Comparison of ENCODE assay signal across 18 mouse cellular contexts in the genomic region with DNA sequence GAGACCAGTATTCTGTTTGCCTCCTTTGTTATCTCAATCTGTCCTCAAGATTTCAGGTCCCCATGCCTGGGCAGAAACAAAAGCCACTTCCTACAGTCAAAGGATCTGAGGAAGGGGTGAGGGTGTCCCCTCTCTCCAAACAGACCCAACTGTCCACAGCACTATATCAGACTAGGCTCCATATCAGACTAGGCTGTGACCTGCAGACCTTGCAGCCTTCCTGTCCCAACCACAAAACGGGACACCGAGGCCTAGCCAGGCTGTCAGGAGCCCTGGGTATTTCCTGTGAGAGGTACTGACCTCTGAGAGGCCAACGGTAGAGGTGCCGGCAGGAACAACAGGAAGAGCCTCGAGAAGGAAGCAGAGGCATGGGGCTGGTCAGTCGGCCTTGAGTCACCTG. TPM values are rescaled to one million over a fixed set of nuclear protein-coding genes. Genes with fewer than 3 reads are reported as not detected.
DNase-seq lines count a peak whose midpoint lies in the region; ATAC-seq and TF ChIP-seq lines count a peak whose summit lies in the region.
"Had no signal": no experiment of that assay in that cellular context is flagged by ENCODE, and none has a peak within 500 bp of the region (broad histone marks: within the 10 kb centered on the region; RNA-seq: fewer than 3 reads in every experiment).

No protein-coding gene starts in this region.

- no peaks in the 10 kb centered on the region for H3K9me3 ChIP-seq in forebrain, embryonic 10.5 days
- H3K9me3 ChIP-seq in forebrain, postnatal 0 days (ENCODE audit: low read length), result no peaks in the 10 kb centered on the region
- no peaks in the 10 kb centered on the region for H3K9me3 ChIP-seq in hindbrain, embryonic 12.5 days (replicated peaks)
- H3K9me3 ChIP-seq in hindbrain, postnatal 0 days (ENCODE audit: low read length), result no peaks in the 10 kb centered on the region
- H3K9me3 ChIP-seq in midbrain, embryonic 13.5 days, result no peaks in the 10 kb centered on the region

- H3K27ac ChIP-seq in forebrain, embryonic 10.5 days, result 0 out of 2 replicates have a peak overlapping the region, but pooled peaks have one; percentile 11
- no peak overlapping the region for H3K27ac ChIP-seq in forebrain, postnatal 0 days (ENCODE audit: low read depth, low read length)
- H3K27ac ChIP-seq in hindbrain, embryonic 12.5 days, result no peak overlapping the region
- H3K27ac ChIP-seq in hindbrain, postnatal 0 days, result no peak overlapping the region
- no peak overlapping the region for H3K27ac ChIP-seq in midbrain, embryonic 13.5 days
- H3K27ac ChIP-seq: liver, embryonic 14.5 days; macrophage had no signal

- ATAC-seq in forebrain, postnatal 0 days, result no peak
- no peak for ATAC-seq in hindbrain, embryonic 12.5 days (ENCODE audit: low FRiP score)
- ATAC-seq in hindbrain, postnatal 0 days, result no peak
- ATAC-seq in common myeloid progenitor, adult 5-6 weeks (replicated peaks; ENCODE audit: low read depth, poor library complexity, severe bottlenecking), result peak; percentile 47
- peak; percentile 22; the same call in 1 of the 2 replicates for ATAC-seq in megakaryocyte, adult 5-6 weeks (ENCODE audit: poor library complexity, severe bottlenecking)
- no peak for ATAC-seq in midbrain, embryonic 13.5 days
- ATAC-seq: activated CD4-positive, CD25-positive, alpha-beta regulatory T cell, adult 4 months; midbrain, embryonic 16.5 days had no signal

- peaks cover 25% of the 10 kb centered on the region for H3K4me1 ChIP-seq in forebrain, embryonic 10.5 days
- peaks cover 23% of the 10 kb centered on the region for H3K4me1 ChIP-seq in forebrain, postnatal 0 days (ENCODE audit: insufficient read depth)
- peaks cover 43% of the 10 kb centered on the region for H3K4me1 ChIP-seq in hindbrain, embryonic 12.5 days
- H3K4me1 ChIP-seq in hindbrain, postnatal 0 days (ENCODE audit: insufficient read depth, low read length), result peaks cover 19% of the 10 kb centered on the region
- H3K4me1 ChIP-seq in midbrain, embryonic 13.5 days (replicated peaks), result peaks cover 47% of the 10 kb centered on the region

- no peak for TF ChIP-seq CTCF in forebrain, postnatal 0 days (IDR thresholded peaks at IDR 0.05; ENCODE audit: low read depth)
- TF ChIP-seq CTCF in hindbrain, postnatal 0 days (IDR thresholded peaks at IDR 0.05; ENCODE audit: low read depth), result no peak

- no peak overlapping the region for H3K4me3 ChIP-seq in forebrain, embryonic 10.5 days
- no peak overlapping the region for H3K4me3 ChIP-seq in forebrain, postnatal 0 days (ENCODE audit: low read depth, low read length)
- H3K4me3 ChIP-seq in hindbrain, embryonic 12.5 days, result no peak overlapping the region
- no peak overlapping the region for H3K4me3 ChIP-seq in hindbrain, postnatal 0 days (ENCODE audit: low read length)
- no peak overlapping the region for H3K4me3 ChIP-seq in midbrain, embryonic 13.5 days (replicated peaks)

- no peaks in the 10 kb centered on the region for H3K36me3 ChIP-seq in forebrain, embryonic 10.5 days (replicated peaks)
- no peaks in the 10 kb centered on the region for H3K36me3 ChIP-seq in forebrain, postnatal 0 days (ENCODE audit: insufficient read depth)
- H3K36me3 ChIP-seq in hindbrain, embryonic 12.5 days, result no peaks in the 10 kb centered on the region
- H3K36me3 ChIP-seq in hindbrain, postnatal 0 days (ENCODE audit: insufficient read depth, low read length), result no peaks in the 10 kb centered on the region
- H3K36me3 ChIP-seq in midbrain, embryonic 13.5 days, result no peaks in the 10 kb centered on the region

- WGBS in forebrain, embryonic 10.5 days, result 71% methylated on average over 6 of the region's 6 CpGs
- 80% methylated on average over 6 of the region's 6 CpGs for WGBS in forebrain, postnatal 0 days
- 69% methylated on average over 6 of the region's 6 CpGs for WGBS in hindbrain, embryonic 12.5 days
- 74% methylated on average over 6 of the region's 6 CpGs for WGBS in hindbrain, postnatal 0 days
- 78% methylated on average over 6 of the region's 6 CpGs for WGBS in midbrain, embryonic 13.5 days

- H3K4me2 ChIP-seq in forebrain, postnatal 0 days (ENCODE audit: low read depth), result no peak overlapping the region
- H3K4me2 ChIP-seq in hindbrain, embryonic 12.5 days (replicated peaks), result no peak overlapping the region
- H3K4me2 ChIP-seq in hindbrain, postnatal 0 days (ENCODE audit: low read depth, low read length), result no peak overlapping the region
- H3K4me2 ChIP-seq in midbrain, embryonic 13.5 days (replicated peaks), result no peak overlapping the region

- no peak overlapping the region for H3K9ac ChIP-seq in forebrain, postnatal 0 days
- H3K9ac ChIP-seq in hindbrain, embryonic 12.5 days, result peak overlapping the region; percentile 43; the same call in 1 of the 2 replicates
- H3K9ac ChIP-seq in hindbrain, postnatal 0 days (replicated peaks; ENCODE audit: low read length), result no peak overlapping the region
- H3K9ac ChIP-seq in midbrain, embryonic 13.5 days (replicated peaks), result no peak overlapping the region
- H3K9ac ChIP-seq: liver, embryonic 14.5 days had no signal

- no peak for DNase-seq in forebrain, embryonic 10.5 days (ENCODE audit: extremely low spot score, low spot score)
- no peak for DNase-seq in forebrain, postnatal 0 days
- no peak for DNase-seq in hindbrain, postnatal 0 days (ENCODE audit: low spot score)
- no peak for DNase-seq in thymus, postnatal 10 days (ENCODE audit: low spot score in 2 of 2)
- DNase-seq: adrenal gland, postnatal 25 days; heart, adult 11 months; heart, postnatal 10 days; kidney, adult 18-20 months; kidney, postnatal 36 days; thymus, adult 2 months had no signal

- peaks cover 40% of the 10 kb centered on the region for H3K27me3 ChIP-seq in forebrain, embryonic 10.5 days (ENCODE audit: poor library complexity, severe bottlenecking)
- no peaks in the 10 kb centered on the region for H3K27me3 ChIP-seq in forebrain, postnatal 0 days (ENCODE audit: insufficient read depth, low read length)
- peaks cover 27% of the 10 kb centered on the region for H3K27me3 ChIP-seq in hindbrain, embryonic 12.5 days
- no peaks in the 10 kb centered on the region for H3K27me3 ChIP-seq in hindbrain, postnatal 0 days (ENCODE audit: insufficient read depth, low read length)
- peaks cover 22% of the 10 kb centered on the region; the same call in 1 of the 2 replicates for H3K27me3 ChIP-seq in midbrain, embryonic 13.5 days

RNA-seq across cellular contexts. Expression of gene Spns2, which starts 5.2 kb away (rescaled TPM):
- 2.0 and 3.0 TPM in 2 replicates for polyA plus RNA-seq in forebrain, embryonic 10.5 days (2016; fragmentation: Nextera tagmentation; extraction: Ambion mirVana)
- total RNA-seq in forebrain, postnatal 0 days (2014; rRNA removed), result 38.8 and 40.1 TPM in 2 replicates
- 6.5 and 6.7 TPM in 2 replicates for polyA plus RNA-seq in forebrain, postnatal 0 days (2015; fragmentation: Nextera tagmentation; extraction: Ambion mirVana)
- 8.8 and 9.3 TPM in 2 replicates for polyA plus RNA-seq in hindbrain, embryonic 12.5 days (2016; fragmentation: Nextera tagmentation; extraction: Ambion mirVana)
- 58.5 and 66.0 TPM in 2 replicates for total RNA-seq in hindbrain, postnatal 0 days (2014; rRNA removed)
- 7.0 and 7.2 TPM in 2 replicates for polyA plus RNA-seq in hindbrain, postnatal 0 days (2015; fragmentation: Nextera tagmentation; extraction: Ambion mirVana)
- 38.1 and 49.9 TPM in 2 replicates for total RNA-seq in common myeloid progenitor, adult 5-6 weeks (2017)
- total RNA-seq in megakaryocyte, adult 5-6 weeks (2015), result 2.8 and 2.9 TPM in 2 replicates
- total RNA-seq in megakaryocyte, adult 5-6 weeks (2017), result 0.15 and 4.8 TPM in 2 replicates
- 6.4 and 7.8 TPM in 2 replicates for polyA plus RNA-seq in midbrain, embryonic 13.5 days (2015; fragmentation: Nextera tagmentation; extraction: Ambion mirVana)
- polyA plus RNA-seq: activated CD4-positive, CD25-positive, alpha-beta regulatory T cell, adult 4 months; macrophage had no signal

RNA-seq across cellular contexts. Expression of gene Mybbp1a, which starts 43.4 kb away (rescaled TPM):
- polyA plus RNA-seq in forebrain, embryonic 10.5 days (2016; fragmentation: Nextera tagmentation; extraction: Ambion mirVana), result 248 and 256 TPM in 2 replicates
- total RNA-seq in forebrain, postnatal 0 days (2014; rRNA removed), result 36.9 and 38.0 TPM in 2 replicates
- polyA plus RNA-seq in forebrain, postnatal 0 days (2015; fragmentation: Nextera tagmentation; extraction: Ambion mirVana), result 50.0 and 52.4 TPM in 2 replicates
- polyA plus RNA-seq in hindbrain, embryonic 12.5 days (2016; fragmentation: Nextera tagmentation; extraction: Ambion mirVana), result 112 and 123 TPM in 2 replicates
- 28.0 and 36.1 TPM in 2 replicates for total RNA-seq in hindbrain, postnatal 0 days (2014; rRNA removed)
- 61.5 and 68.7 TPM in 2 replicates for polyA plus RNA-seq in hindbrain, postnatal 0 days (2015; fragmentation: Nextera tagmentation; extraction: Ambion mirVana)
- 138 and 260 TPM in 2 replicates for total RNA-seq in common myeloid progenitor, adult 5-6 weeks (2017)
- 62.4 and 71.7 TPM in 2 replicates for total RNA-seq in megakaryocyte, adult 5-6 weeks (2015)
- total RNA-seq in megakaryocyte, adult 5-6 weeks (2017), result 35.4 and 36.0 TPM in 2 replicates
- 84.6 and 86.2 TPM in 2 replicates for polyA plus RNA-seq in midbrain, embryonic 13.5 days (2015; fragmentation: Nextera tagmentation; extraction: Ambion mirVana)

RNA-seq across cellular contexts. Expression of gene Ggt6, which starts 49.2 kb away (rescaled TPM):
- not detected in 2 replicates for polyA plus RNA-seq in forebrain, embryonic 10.5 days (2016; fragmentation: Nextera tagmentation; extraction: Ambion mirVana)
- not detected in 2 replicates for total RNA-seq in forebrain, postnatal 0 days (2014; rRNA removed)
- polyA plus RNA-seq in forebrain, postnatal 0 days (2015; fragmentation: Nextera tagmentation; extraction: Ambion mirVana), result not detected in 2 replicates
- 0.32 TPM in 1 of 2 replicates, not detected in the other for polyA plus RNA-seq in hindbrain, embryonic 12.5 days (2016; fragmentation: Nextera tagmentation; extraction: Ambion mirVana)
- total RNA-seq in hindbrain, postnatal 0 days (2014; rRNA removed), result not detected in 2 replicates
- polyA plus RNA-seq in hindbrain, postnatal 0 days (2015; fragmentation: Nextera tagmentation; extraction: Ambion mirVana), result not detected in 2 replicates
- not detected in 2 replicates for total RNA-seq in common myeloid progenitor, adult 5-6 weeks (2017)
- not detected in 2 replicates for total RNA-seq in megakaryocyte, adult 5-6 weeks (2015)
- total RNA-seq in megakaryocyte, adult 5-6 weeks (2017), result not detected in 2 replicates
- not detected in 2 replicates for polyA plus RNA-seq in midbrain, embryonic 13.5 days (2015; fragmentation: Nextera tagmentation; extraction: Ambion mirVana)
- total RNA-seq: heart, postnatal 10 days had no signal
- polyA plus RNA-seq: activated CD4-positive, CD25-positive, alpha-beta regulatory T cell, adult 4 months; macrophage; midbrain, embryonic 16.5 days had no signal

Comparison
In these comparisons a context has a peak if more than half of its experiments do, and no peak if none do; other contexts are left out.
1. ATAC-seq: peak in common myeloid progenitor, adult 5-6 weeks (single experiment) and megakaryocyte, adult 5-6 weeks (single experiment); none in forebrain, postnatal 0 days (single experiment), hindbrain, embryonic 12.5 days (single experiment), hindbrain, postnatal 0 days (single experiment) and midbrain, embryonic 13.5 days (single experiment).